Mouse (Mus musculus): Measurements from ENCODE around the gene Krt23.

Krt23 gene

DNA sequence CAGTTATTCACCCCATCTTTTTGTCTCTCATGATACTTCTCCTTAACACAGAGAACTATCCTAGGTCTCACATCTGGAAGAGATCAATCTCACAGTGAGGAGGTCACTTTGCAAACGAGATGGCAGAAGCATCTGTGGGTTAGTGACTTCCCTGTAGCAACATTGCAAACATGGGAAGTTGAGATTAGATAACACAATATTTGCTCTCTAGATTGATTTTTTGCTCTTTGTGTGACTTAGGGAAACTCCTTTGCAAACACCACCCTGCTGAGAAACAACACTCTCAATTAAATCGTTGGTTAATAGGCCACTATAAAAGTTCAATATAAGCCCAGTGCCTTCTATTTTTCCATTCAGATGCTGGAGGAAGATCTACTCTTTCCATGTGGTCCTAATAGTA is 44.2 kb downstream of the Krt23 start:
- no peak for DNase-seq

DNA sequence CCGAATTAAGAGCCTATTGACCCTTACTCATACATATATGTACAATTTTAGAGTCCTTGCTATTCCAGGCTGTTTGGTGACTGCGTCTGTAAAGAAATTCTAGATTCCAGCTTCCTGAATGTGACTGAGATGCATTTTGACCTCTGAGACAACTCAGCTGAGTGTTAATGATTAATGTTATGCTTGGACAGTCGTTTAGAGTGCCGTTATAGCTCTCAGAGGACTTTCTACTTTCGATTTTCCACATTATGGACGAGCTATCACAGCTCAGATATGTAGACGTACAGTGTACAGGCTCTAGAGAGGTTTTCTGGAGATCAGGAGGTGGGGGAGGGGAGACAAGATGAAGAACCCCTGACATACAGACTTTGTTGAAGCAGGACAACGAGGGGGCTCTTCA is 51.7 kb downstream of the Krt23 start:
- DNase-seq = no peak

DNA sequence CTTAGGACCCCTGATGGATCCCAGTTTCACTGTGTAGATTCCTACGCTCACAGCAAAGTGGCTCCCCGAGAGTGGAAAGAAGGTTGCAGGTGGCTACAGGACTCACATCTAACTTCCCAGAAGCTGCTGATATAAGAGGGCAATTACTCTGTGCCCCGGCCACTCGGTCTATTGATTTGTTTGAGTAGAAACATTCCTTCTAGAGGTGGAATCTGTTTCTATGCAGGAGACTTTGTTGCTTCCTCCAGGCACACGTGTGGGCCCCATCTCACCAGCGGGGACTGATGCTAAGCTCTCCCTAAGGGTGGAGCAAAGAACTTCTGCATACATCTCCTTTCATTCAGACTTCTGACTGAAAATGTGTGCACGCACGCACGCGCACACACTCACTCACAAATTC is 53.5 kb downstream of the Krt23 start:
- no peak for DNase-seq

DNA sequence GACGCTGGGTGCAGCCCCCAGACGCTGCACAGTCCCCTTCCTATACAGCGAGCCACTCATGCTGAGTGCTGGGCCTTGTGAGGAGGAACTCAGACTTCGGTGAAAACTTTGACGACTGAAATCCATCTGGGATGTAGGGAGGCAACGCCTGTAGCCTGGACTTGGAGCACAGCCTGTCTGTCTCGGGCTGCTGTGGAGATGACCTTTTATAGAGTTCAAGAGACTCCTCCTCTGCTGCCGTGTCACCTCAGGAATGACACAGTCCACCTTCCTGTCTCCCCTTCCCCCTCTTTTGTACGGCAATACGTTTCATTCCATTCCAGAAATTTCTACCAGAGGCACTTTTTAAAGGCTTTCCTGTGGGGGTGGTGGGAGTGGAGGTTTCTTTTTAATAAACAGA is 55.0 kb downstream of the Krt23 start, which contains the start of gene Krt20:
Krt20 (minus strand) TSS at position 179 of the 400 bp plus-strand sequence.
- DNase-seq = no peak

DNA sequence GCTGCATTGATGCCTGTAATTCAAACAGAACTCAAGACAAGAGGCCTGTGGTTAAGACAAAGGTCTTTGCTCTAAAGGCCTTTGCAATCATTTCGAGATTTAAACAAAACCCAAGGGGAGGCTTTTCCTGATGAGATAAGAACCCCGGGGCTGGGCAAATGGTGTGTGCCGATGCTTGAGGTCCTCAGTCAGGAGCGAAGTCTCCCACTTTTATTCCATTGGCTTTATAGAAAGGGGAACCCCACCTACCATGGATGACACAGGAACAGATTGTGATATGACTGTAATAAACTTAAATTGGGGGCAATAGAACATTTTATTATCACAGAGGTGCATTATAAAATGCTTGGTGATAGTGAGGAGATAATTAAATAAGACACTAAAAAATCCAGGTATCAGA is 56.3 kb downstream of the Krt23 start:
- no peak for DNase-seq

DNA sequence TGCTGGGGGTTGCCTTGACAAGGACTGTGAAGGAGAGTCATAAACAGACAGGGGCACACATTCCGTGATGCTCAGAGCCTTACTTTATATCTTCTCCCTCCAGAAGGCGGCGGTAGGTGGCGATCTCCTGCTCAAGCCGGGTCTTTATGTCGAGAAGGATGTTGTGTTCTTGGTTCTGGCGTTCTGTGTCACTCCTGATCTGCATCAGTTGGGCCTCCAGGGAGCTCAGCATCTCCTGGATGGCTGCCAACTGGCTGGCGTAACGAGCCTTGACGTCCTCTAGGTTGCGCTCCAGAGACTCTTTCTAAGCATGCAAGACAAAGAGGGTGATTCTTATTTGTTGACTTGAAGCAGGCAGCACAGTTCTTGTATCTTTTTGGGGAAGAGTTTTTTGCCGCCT is 62.3 kb downstream of the Krt23 start:
- peak; percentile 2 for DNase-seq
